Mouse (Mus musculus) retina, postnatal 1 day (tissue): ENCODE data around the gene Fbxo21.

Experiments
- DNase-seq: peaks from one replicate; pipeline ENCODE4 v3.0.0-alpha.2; 2012

Fbxo21 gene

DNA sequence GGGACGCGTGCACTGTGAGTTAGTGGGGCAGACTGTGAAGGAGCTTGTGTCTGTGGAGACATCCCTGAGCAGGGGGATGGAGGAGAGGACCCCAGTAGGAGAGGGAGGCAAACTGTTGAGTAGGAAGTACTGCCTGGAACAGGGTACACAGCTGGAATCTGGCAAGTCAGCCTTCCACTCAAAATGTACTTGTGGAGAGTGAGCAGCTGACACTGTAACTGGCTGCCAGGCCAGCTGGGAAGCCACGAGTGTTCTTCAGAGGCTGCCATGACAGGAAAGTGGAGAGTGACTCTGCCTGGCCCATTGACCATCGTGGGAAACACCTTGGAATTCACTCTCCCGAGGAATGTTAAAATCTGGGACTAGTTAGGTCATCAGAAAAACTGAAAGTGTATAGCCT lies 5.4 kb downstream of the Fbxo21 start:
- no peak for DNase-seq

GRCm38 (mm10) chr5:117986327-117986726 lies 9.8 kb downstream of the Fbxo21 start:
- no peak for DNase-seq

- no peak for DNase-seq
These were observed 11.4 kb downstream of the Fbxo21 start for GRCm38 (mm10) chr5:117987891-117988290.

- DNase-seq, result no peak
These were observed 11.8 kb downstream of the Fbxo21 start for GRCm38 (mm10) chr5:117988367-117988766.

DNA sequence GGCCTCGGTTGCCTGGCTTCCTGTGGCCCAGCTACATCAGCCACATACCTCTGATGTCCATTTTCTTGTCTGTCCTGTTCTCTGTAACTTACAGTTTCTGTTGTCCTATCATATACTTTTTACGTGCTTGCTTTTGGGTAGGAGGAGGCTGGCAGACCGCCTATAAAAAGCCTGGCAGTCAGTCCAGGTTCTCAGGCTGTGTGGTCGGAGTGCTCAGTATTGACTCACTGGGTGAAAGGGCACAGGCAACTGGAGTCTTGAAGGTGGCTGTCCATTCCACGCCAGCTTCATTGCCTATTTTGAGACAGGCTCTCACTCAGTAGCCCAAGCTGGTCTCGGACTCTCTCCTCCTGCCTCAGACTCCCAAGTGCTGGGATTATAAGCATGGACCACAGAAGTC lies 13.2 kb downstream of the Fbxo21 start:
- DNase-seq, result no peak

- DNase-seq, result no peak
These were observed 14.4 kb downstream of the Fbxo21 start for GRCm38 (mm10) chr5:117990957-117991356.

GRCm38 (mm10) chr5:117993550-117993949 lies 17.0 kb downstream of the Fbxo21 start:
- no peak for DNase-seq

- no peak for DNase-seq
These were observed 18.9 kb downstream of the Fbxo21 start for GRCm38 (mm10) chr5:117995372-117995901.

GRCm38 (mm10) chr5:117995911-117996310 lies 19.4 kb downstream of the Fbxo21 start:
- no peak for DNase-seq

DNA sequence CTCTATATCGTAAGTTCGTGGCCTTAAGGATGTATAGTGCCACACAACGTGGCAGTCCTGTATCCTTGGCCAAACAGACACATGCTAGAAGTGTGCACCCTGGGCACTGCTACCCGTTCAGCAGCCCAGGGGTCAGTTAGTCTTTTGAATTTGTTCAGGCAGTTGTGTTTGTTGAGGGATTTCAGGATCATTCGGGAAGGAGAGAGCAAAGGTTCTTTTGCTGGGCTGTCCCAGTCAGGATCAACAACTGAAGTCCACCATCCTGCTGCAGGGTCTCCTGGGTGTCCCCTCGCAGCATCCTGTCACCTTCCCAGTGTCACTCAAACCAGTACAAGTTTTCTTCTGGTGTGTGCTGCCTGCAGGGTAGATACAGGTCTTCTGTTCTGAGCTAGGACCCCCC lies 20.1 kb downstream of the Fbxo21 start:
- no peak for DNase-seq

GRCm38 (mm10) chr5:117997434-117997970 lies 21.0 kb downstream of the Fbxo21 start:
- no peak for DNase-seq

DNA sequence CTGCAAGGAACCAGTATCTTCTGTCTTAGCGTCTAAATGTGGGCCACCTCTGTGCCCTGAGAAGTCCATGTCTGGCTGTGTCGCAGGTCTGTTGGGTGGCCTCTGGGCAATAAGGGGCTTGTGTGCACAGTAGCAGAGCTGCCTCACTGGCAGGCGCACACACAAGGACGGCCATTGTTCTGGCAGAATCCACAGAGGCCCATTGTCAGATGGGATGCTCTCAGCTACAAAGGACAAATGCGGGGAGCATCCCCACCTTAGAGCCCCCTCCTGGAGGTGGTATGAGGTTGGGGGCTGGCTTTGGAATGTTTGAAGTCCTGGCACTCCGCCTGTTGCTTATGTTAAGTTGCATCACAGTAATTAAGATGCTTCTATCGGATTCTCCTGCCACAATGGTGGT lies 22.5 kb downstream of the Fbxo21 start:
- DNase-seq, result peak; percentile 93

DNA sequence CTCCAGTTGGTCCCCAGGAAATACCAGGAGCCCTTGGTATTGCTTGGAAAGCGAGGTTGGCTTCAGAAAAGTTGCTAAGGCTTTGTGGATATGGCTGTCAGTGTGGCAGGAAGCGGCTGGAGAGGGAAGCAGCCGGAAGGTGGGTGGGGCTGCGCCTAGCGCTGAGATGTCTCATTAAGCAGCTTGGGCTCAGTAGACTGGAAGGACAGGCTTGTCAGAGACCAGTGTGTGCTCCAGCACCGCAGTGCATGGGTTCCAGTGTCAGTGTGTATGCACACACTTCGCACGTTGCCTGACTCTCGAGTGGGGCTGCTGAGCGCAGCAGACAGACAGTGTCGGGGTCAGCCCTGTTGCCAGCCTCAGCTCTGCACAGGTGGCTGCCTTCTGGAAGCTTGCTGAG lies 23.1 kb downstream of the Fbxo21 start:
- DNase-seq, result peak; percentile 84

DNA sequence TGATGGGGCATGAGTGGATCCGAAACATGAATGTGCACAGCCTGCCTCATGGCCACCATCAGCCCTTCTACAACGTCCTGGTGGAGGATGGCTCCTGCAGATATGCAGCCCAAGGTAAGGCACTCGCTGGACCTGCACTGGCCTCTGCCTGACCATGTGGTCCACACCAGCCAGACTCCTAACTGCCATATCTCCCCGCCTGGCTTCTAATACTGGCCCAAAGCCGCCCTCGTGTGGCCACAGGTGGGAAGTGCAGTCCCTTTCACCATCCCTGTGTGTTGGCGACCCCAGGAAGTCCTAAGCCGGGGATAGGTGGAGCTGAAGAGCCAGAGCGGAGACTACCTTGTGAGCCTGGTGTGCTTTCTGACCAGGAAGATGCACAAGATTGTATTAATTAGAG lies 25.5 kb downstream of the Fbxo21 start:
- peak; percentile 87 for DNase-seq

GRCm38 (mm10) chr5:118004619-118005018 lies 28.1 kb downstream of the Fbxo21 start:
- peak; percentile 62 for DNase-seq

- no peak for DNase-seq
These were observed 29.2 kb downstream of the Fbxo21 start for GRCm38 (mm10) chr5:118005728-118006127.

- no peak for DNase-seq
These were observed 31.8 kb downstream of the Fbxo21 start for GRCm38 (mm10) chr5:118008344-118008743.

DNA sequence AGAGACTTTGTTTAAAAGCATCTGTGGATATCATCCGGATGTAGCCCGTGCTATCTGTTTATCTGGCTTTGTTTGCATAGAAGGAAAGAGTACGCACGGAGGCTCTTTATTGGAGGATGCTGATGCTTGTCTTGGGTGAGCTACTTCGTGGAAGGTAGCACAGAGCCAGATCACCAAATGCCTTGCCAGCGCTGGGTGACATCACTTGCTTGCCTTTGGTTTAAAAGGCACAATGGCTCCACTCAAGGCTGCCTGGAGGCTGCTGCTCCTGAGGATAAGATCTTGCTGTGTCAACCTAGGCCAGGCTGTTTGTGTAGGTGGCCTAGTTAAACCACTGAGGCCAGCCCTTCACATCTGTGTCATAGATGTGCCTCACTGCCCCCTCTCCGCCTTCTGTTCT lies 34.3 kb downstream of the Fbxo21 start:
- DNase-seq, result no peak

DNA sequence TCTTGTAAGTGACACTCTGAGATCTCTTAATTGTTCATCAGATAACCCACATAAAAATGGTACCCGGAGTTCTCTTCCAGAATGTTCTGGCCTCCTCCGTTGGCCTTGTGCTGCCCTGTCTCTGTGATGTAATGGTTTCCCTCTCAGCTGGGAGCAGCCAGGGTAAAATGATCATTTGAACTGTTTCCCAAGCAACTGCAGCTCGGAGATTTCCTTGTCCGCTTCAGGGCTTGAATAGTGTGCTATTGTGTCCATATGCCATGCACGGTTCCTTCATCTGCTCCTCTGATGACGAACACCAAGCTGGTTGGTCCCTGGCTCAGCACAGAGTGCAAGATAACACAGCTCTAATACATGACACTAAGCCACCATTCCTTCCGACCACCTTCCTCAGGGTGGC lies 35.3 kb downstream of the Fbxo21 start:
- DNase-seq, result no peak

DNA sequence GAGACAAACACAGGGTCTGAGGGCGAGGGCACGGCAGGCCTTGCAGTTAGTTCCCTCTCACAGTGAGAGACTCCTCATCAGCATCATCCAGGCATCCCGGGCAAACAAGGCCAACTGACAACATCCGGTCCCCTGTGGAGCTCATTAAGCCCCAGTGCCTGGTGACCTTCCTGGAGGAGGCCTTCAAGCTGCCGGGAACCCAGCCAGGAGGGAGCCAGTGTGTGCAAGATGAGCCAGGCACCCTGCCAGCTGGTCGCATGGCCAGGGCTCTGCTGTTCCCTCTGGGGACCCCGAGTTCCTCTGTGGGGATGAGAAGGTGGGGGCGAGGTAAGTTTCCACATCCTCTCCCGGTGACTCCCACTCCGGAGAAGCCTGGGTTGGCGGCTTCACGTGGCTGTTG lies 38.5 kb downstream of the Fbxo21 start:
- peak; percentile 91 for DNase-seq

- DNase-seq, result no peak
These were observed 39.1 kb downstream of the Fbxo21 start for GRCm38 (mm10) chr5:118015669-118016068.

DNA sequence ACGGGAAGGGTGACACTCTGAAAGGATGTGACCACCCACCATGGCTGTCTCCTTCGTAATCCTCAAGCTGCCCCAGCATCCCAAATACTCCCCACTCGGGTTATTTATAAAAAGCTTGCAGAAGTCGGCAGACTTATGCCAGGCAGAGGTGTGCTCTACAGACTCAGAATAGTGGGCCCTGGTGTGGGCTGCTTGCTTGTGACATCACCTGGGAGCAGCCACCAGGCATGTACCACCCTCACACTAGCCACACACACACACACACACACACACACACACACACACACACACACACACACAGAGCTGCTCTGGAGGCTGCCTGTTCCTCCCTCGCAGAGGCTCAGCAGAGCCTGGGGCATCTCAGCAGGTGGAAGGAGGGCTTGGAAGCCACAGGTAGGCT lies 41.0 kb downstream of the Fbxo21 start:
- no peak for DNase-seq

GRCm38 (mm10) chr5:118019905-118020304 lies 43.4 kb downstream of the Fbxo21 start:
- DNase-seq, result no peak

- no peak for DNase-seq
These were observed 46.5 kb downstream of the Fbxo21 start for GRCm38 (mm10) chr5:118023053-118023452.

- no peak for DNase-seq
These were observed 49.4 kb downstream of the Fbxo21 start for GRCm38 (mm10) chr5:118025880-118026279.
